Mouse (Mus musculus) urinary bladder, postnatal 14 days (tissue): ENCODE measurements around the gene Dnah1.

Experiments
- DNase-seq: peaks from one replicate; pipeline ENCODE4 v3.0.0; 2021; ENCODE audit warnings: low spot score

The Dnah1 gene

GRCm38 (mm10) chr14:31323849-31324792 lies at the start of gene Dnah1:
Dnah1 (minus strand) TSS chr14:31323896.
- peak; percentile 43 for DNase-seq

DNA sequence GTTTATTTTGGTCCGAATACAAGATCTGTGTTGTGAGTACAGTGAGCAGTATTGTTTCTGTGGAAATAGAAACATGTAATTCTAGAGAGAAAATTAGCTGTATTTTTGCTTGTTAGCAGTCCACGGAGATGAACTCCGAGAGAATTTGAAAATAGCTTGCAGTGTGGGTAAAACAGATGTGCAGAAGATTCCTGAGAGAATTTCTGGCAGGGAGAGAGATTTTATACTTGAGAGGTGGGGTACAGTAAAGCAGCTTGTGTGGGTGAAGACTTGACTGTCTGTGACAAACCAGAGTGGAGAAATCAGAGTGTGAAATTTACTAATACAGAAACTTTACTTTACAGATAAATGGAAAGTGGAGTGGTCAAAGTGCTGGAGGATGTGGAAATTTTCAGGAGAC lies 45.7 kb upstream of the Dnah1 start:
- no peak for DNase-seq

- no peak for DNase-seq
Measured at GRCm38 (mm10) chr14:31367951-31368350, 44.3 kb upstream of the Dnah1 start.

DNA sequence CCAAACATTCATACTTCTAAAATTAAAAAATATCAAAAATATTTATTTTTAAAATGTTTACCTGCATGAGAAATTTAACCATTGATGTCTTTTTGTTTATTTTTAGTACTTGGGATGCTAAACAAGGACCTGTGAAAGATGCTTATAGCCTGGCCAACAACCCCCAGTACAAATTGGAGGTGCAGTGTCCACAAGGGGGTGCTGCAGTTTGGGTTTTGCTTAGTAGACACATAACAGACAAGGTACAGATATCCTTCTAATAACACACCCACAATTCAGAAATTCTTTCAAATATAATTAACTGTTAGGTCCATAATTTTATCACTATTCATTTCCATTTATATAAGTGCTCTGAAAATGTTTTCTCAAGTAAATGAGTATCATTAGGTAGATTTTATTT lies 41.7 kb upstream of the Dnah1 start:
- DNase-seq: peak; percentile 71

GRCm38 (mm10) chr14:31364589-31364988 lies 40.9 kb upstream of the Dnah1 start:
- no peak for DNase-seq

DNA sequence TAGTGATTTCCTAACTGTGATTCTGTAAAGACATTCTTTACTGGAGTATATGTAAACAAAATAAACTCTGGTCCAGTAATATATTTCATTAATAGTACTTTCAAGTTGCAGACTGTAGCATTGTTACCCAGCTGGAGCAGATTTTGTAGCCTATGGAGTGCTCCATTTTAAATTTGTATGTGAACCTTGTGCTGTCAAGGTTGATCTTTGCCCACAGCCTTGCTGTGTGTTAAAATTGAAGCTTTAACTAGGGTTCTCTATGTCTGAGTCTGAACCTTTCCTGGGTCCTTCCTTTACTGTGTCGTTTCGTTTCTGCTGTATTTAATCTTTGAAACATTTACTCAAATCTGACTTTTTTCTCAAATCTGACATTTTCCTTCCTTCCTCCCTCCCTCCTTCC lies 38.5 kb upstream of the Dnah1 start:
- DNase-seq: no peak

DNA sequence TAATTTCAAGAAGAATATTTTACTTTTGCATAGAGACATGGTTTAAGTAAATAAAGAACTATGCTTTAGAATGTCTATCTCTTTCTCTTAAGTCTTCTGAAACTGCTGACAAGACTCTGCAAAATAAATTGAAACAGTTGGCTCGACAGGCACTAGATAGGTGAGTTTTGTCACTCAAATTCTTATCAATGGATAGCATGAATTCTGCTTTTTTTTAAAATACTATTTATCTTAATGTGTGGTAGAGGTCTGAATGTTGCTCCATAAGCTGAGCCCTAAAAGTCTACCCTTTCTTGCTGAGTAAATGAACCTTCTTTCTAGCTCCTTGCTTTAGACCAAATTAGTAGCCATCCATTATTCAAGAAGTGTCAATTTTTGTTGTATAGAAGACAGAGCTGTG lies 21.7 kb upstream of the Dnah1 start:
- no peak for DNase-seq

DNA sequence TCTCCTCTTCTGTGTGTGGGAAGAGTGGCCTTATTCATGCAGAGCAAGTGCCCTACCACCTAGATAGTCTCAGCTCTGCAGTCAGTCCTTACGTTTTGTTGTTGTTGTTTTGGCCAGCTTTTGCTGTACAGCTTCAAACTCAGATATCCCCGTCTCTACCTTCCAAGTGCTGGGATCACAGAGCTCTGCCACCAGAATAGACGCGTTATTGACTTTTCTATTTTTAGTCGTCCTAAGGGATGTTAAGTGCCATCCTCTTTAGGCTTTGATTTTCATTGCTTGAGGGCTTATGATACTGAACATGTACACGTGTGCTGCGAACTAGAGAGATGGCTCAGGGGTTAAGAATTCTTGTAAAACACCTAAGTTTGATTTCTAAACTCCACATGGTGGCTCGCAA lies 19.5 kb upstream of the Dnah1 start:
- no peak for DNase-seq

DNA sequence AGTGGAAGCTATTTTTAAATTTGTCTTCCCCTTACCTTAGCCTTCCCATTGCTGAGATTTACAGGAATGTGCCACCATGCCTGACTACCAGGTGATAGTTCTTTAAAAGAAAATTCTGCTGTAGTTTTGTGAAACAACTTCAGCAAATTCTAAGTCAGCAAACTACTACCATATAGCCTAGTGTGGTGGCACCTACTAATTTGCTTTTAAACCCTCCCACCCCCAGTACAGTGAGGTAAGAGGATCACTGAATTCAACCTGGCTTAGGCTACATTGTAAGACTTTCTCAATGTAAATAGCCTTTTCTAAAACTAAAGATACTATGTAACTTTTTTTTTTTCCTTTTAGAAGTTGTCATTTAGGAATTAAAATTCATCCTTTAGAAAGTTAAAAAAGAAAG lies 14.3 kb upstream of the Dnah1 start:
- DNase-seq: no peak

GRCm38 (mm10) chr14:31337406-31337805 lies 13.7 kb upstream of the Dnah1 start:
- DNase-seq: no peak

- peak; percentile 99 for DNase-seq
Measured at GRCm38 (mm10) chr14:31336369-31337155, 12.9 kb upstream of the Dnah1 start, which contains the start of gene Capn7. Capn7 (plus strand) TSS chr14:31336638.

DNA sequence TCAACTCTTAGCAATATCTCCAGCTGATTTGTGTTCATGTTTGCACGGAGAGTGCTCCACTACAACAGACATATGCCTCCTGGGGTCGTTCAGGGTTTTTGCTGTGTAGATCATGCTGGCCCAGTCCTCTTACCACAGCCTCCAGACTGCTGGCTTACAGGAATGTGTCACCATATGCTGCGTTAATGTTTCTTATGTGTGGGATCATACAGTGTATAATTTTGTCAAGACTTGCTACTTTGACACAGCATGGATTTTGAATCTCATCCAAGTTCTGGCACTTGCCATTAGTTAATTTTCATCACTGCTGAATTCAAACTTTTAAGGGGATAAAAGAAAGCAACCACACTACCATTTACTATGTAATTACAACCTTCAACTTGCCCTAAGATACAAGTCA lies 12.1 kb upstream of the Dnah1 start:
- DNase-seq: no peak

GRCm38 (mm10) chr14:31330957-31331356 lies 7.3 kb upstream of the Dnah1 start:
- no peak for DNase-seq

- no peak for DNase-seq
Measured at GRCm38 (mm10) chr14:31329741-31330140, 6.0 kb upstream of the Dnah1 start.

- DNase-seq: no peak
Measured at GRCm38 (mm10) chr14:31327681-31328080, 4.0 kb upstream of the Dnah1 start.

DNA sequence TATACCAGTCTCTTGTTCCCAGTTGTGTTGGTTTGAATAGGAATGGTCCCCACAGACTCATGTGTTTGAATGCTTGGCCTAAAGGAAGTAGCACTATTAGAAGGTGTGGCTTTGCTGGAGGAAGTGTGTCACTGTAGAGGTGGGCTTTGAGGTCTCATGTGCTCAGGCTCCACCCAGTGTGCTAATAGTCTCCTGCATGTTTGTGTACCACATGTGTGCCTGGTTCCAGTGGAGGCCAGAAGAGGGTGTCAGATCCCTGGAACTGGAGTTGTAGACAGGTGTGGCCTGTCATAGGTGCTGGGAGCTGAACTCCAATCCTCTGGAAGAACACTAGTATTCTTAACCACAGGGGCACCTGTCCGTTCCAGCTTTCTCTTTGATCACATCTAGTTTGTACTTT lies 3.5 kb upstream of the Dnah1 start:
- DNase-seq: no peak

DNA sequence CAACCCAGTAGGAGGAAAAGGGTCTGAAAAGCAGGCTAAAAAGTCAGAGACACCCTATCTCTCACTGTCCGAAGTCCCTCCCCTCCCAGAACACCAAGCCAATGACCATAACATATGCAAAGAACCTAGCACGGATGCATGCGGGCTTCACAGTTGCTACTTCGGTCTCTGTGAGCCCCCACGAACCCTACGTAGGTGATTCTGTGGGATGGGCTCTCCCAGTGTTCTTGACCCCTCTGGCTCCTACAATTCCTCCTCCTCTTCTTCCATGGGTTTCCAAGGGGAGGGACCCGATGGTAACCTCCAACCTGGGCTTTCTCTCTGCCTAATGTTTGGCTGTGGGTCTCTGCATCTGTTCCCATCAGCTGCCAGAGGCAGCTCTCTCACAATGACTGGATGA lies 3.1 kb upstream of the Dnah1 start:
- no peak for DNase-seq

DNA sequence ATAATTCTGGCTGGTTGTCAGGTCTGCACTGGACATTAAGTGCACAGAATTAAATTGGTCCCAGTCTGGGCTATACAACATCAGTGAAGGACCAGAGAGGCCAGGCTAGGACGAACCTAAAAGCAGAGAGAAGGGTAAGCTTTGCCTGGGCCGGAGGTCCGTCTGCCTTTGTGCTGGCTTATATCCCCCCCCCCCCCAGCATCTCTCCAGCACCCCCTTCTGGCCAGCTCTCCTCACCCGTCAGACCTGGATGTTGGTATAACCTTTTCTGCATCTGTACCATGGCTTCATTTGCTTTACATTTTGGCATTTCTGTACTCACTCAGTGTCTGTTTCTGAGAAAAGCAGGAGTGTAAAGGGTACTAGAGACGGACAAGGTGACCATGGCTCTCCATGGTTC lies 1.9 kb upstream of the Dnah1 start:
- no peak for DNase-seq

- DNase-seq: no peak
Measured at GRCm38 (mm10) chr14:31324851-31325250, 1.2 kb upstream of the Dnah1 start.

- DNase-seq: no peak
Measured at GRCm38 (mm10) chr14:31323189-31323588, 507 bp downstream of the Dnah1 start.

- no peak for DNase-seq
Measured at GRCm38 (mm10) chr14:31322191-31322590, 1.5 kb downstream of the Dnah1 start.

DNA sequence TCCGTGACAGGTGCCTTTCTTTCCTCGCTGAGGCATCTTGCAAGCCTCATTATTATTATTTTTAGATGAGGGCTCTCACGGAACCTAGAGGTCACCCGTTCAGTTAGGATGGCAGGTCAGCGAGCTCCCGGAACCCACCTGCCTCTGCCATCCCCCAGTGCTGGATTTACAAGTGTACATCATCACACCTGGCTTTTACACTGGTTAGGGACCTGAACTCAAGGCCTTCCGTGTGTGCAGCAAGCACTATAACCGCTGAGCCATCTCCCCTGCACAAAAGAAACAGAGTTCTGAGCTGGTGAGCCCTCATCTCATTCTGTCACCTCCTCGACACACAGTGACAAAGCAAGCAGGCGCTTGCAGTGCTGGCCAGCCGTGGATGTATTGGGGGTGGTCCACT lies 2.5 kb downstream of the Dnah1 start:
- DNase-seq: no peak

- DNase-seq: no peak
Measured at GRCm38 (mm10) chr14:31319546-31319945, 4.2 kb downstream of the Dnah1 start.
